Mouse (Mus musculus): ENCODE measurements around the gene Uhrf1bp1. TPM values are rescaled to one million over a fixed set of nuclear protein-coding genes. Genes with fewer than 3 reads are reported as not detected.

The Uhrf1bp1 gene
- total RNA-seq, 2 experiments from 2014 or later, result 24.5 to 24.8 TPM

DNA sequence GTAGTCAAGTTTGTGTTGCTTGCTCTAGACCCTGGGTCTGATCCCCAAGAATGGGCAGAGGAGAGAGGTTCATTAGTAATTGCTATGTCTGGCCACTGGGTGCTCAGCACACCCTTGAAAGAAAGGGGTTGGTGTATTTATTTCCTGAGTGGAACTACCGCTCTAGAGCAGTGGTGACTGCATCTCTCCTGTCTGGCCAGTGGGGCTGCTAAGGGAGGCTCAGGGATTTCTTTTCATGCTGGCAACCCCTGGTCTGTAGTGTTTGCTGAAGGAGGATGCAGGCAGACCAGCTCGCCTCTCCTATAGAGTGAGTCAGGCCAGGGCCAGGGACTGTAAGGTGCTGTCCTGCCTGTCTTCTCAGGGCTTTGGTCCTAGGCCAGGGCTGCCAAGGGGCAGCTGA is 90.9 kb downstream of the Uhrf1bp1 start:
- no peak for DNase-seq (ENCODE audit: low spot score in 2 of 2)

Other genes starting within 250 kb of the Uhrf1bp1 start
- 100 to 1,000 TPM; 173 to 174 TPM for gene Nudt3, start 232.9 kb upstream of the Uhrf1bp1 start, total RNA-seq (2021)
- not detected for gene RPS10-NUDT3, start 221.2 kb upstream of the Uhrf1bp1 start, total RNA-seq (2021)
- 1,000 to 10,000 TPM; 1,377 to 1,386 TPM for gene Rps10, start 219.8 kb upstream of the Uhrf1bp1 start, total RNA-seq (2021)
- gene Pacsin1, start 200.9 kb upstream of the Uhrf1bp1 start, total RNA-seq (2021), result 1 to 10 TPM; 5.5 to 5.6 TPM
- 1 to 10 TPM; 1.2 to 1.9 TPM for gene Spdef, start 127.5 kb upstream of the Uhrf1bp1 start, total RNA-seq (2021)
- gene D17Wsu92e, start 35.8 kb upstream of the Uhrf1bp1 start, total RNA-seq (2021), result 100 to 1,000 TPM; 127 to 130 TPM
- 100 to 1,000 TPM; 115 to 124 TPM for gene Snrpc, start 18.3 kb upstream of the Uhrf1bp1 start, total RNA-seq (2021)
- gene Anks1, start 52.9 kb downstream of the Uhrf1bp1 start, total RNA-seq (2021), result 10 to 100 TPM; 33.7 to 37.4 TPM
- gene Taf11, start 53.4 kb downstream of the Uhrf1bp1 start, total RNA-seq (2021), result 10 to 100 TPM; 39.5 to 43.6 TPM
- gene Tcp11, start 224.2 kb downstream of the Uhrf1bp1 start, total RNA-seq (2021), result 1 to 10 TPM in 1 of 2 experiments, under 1 TPM in 1; 0.31 to 3.3 TPM

Measured in adrenal gland, postnatal 4 days (tissue).